Mouse (Mus musculus) embryonic fibroblast, embryonic 13.5 days (primary cell): ENCODE data around the gene Npff.

ENCODE experiments used
- CTCF ChIP-seq: IDR thresholded peaks from 2 replicates; pipeline ENCODE4 v1.5.1; 2011; ENCODE audit warnings: mild to moderate bottlenecking, control low read depth, low read length, moderate library complexity, borderline replicate concordance; ENCODE audit not compliant: insufficient read depth
- POLR2A ChIP-seq: IDR thresholded peaks from 2 replicates; pipeline ENCODE4 v1.6.1; 2011; ENCODE audit warnings: low read depth, mild to moderate bottlenecking, control low read depth, low read length, moderate library complexity

DNA sequence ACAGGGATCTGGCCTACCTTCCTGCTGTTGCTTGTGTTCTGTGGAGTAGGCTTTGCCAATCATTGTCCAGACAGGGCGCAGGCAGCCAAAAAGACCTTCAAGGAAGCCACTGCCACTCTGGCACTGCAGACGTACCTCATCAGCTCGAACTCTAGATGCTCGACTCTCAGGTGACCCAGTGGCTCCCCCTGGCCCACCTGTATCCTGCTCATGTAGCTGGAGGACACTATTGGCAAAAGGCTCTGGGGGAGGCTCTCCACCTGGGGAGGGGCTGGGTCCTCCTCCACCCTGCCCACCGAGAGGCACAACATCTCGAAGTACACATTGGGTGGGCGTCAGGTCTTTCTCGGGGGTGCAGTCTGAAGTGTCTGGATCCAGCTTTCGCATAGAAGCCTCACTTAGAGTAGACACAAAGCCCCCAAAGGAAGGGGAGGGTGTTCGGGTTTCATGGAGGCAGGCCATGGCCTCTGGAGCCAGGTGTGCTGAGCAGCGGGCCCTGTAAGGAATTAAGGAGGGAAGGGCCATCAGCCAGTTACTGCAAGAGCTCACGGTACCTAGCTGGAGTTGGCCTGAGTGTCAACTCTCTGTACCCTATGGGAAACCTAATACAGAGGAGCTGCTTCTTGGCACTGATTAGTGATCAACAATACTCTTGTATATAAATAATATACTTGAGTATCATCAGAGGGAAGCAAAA lies 19.5 kb downstream of the Npff start:
- TF ChIP-seq CTCF (no peak), POLR2A (no peak)
